Mouse (Mus musculus) intestine, embryonic 16.5 days (tissue): Measurements from ENCODE around the gene Prr5l. TPM values are rescaled to one million over a fixed set of nuclear protein-coding genes. Genes with fewer than 3 reads are reported as not detected.

Experiments
- ATAC-seq: fragments of 200-750 bp; cut with Nextera tagmentation; 2 replicates; pipeline ENCODE4 v1.8.0; 2017; ENCODE audit warnings: moderate TSS enrichment, moderate library complexity
- H3K27ac ChIP-seq: fragments of 300-500 bp; sonication (generic); 2 replicates; pipeline ENCODE4 v1.5.1; 2014; ENCODE audit warnings: mild to moderate bottlenecking, low read length
- H3K27me3 ChIP-seq: fragments of 300-500 bp; sonication (generic); replicated peaks from 2 replicates; pipeline ENCODE4 v1.6.1; 2014; ENCODE audit warnings: low read length, control low read depth, mixed read lengths; ENCODE audit not compliant: control insufficient read depth, insufficient read depth
- H3K36me3 ChIP-seq: fragments of 300-500 bp; sonication (generic); 2 replicates; pipeline ENCODE4 v1.6.1; 2014; ENCODE audit warnings: low read length, control low read depth; ENCODE audit not compliant: control insufficient read depth, insufficient read depth
- H3K4me1 ChIP-seq: fragments of 300-500 bp; sonication (generic); 2 replicates; pipeline ENCODE4 v1.6.1; 2014; ENCODE audit warnings: low read length, control low read depth, mixed read lengths; ENCODE audit not compliant: control insufficient read depth, insufficient read depth
- H3K4me2 ChIP-seq: fragments of 300-500 bp; sonication (generic); 2 replicates; pipeline ENCODE4 v1.6.1; 2014; ENCODE audit warnings: low read depth, low read length, control low read depth
- H3K4me3 ChIP-seq: fragments of 300-500 bp; sonication (generic); 2 replicates; pipeline ENCODE4 v1.5.1; 2014; ENCODE audit warnings: mild to moderate bottlenecking, low read length
- H3K9ac ChIP-seq: fragments of 300-500 bp; sonication (generic); 2 replicates; pipeline ENCODE4 v1.6.1; 2014; ENCODE audit warnings: low read depth, low read length
- H3K9me3 ChIP-seq: fragments of 300-500 bp; sonication (generic); 2 replicates; pipeline ENCODE4 v1.6.1; 2016; ENCODE audit warnings: low read length, control low read depth; ENCODE audit not compliant: control insufficient read depth
- WGBS: fragments of 180-500 bp; shearing (Covaris S2); extraction: QIAGEN DNeasy Blood & Tissue Kit; methylation state at CpG from one replicate; pipeline ENCODE4 v1.1.7; 2014; 5-methylcytosine and 5-hydroxymethylcytosine counted together
- polyA plus RNA-seq: library from polyadenylated mRNA; unstranded; fragments of >200 nt; fragmentation: Nextera tagmentation; extraction: Ambion mirVana; gene quantifications from 2 replicates; pipeline ENCODE4 v1.2.1, GENCODE M21; 2015

Prr5l gene
- polyA plus RNA-seq, 1 experiment from 2014 or later = 23.9 TPM

DNA sequence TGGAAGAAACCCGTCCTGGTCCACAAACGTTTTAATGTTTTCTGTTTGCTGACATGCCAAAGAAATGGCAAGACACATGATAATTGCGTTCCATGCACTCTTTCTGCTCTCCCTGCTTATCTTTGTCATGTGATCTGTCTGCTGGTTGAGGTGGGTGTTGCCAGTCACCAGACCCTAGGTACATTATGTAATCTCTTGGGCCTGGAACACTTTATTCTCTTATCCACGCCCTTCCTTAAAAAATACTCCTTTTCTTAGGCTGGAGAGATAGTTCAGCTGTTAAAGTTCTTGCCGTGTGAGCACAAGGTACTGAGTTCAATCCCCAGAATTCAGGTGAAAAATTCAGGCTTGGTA, 68.6 kb downstream of the Prr5l start:
- Histone ChIP-seq H3K36me3 (no peaks in the 10 kb centered on the region), H3K4me1 (peaks cover 4% of the 10 kb centered on the region; the same call in 1 of the 2 replicates), H3K27me3 (no peaks in the 10 kb centered on the region), H3K9me3 (no peaks in the 10 kb centered on the region), H3K4me3 (no peak overlapping the region), H3K4me2 (no peak overlapping the region), H3K27ac (peak overlapping the region; percentile 83), H3K9ac (no peak overlapping the region)
- WGBS = 56% methylated on average over 5 of the region's 5 CpGs
- ATAC-seq = peak; percentile 62

DNA sequence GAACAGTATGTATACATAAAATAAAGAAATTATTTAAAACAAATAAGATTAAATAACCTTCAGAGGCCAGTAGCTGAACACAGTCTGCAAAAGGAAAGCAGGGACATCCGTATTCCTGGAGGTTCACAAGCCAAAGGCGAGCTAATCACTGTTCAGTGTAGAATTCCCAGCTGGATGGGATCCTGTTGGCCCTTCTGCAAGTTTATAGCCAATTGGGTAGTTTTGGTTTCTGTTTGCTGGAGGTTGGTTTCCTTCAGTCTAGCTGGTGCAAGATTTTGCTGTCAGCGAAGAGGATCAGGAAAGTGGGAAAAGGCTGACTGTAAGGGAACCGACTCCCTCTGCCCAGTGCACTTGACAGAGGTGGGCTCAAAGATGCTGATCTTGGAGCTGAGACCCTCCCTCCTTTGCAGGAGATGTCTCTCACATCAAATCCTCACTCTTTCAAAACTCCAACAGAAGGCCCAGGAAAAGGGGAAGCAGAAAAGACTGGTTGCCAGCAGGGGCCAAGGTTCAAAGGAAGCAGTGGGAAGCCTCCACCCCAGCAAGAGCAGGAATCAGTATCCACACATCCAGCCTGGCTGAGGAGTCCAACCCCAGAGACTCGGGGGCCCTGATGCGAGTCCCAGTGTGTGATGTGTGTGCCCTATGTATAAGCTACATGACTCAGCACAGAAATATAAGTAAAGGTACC, 69.1 kb downstream of the Prr5l start:
- H3K4me2 ChIP-seq = no peak overlapping the region
- peak; percentile 70 for ATAC-seq
- WGBS = 63% methylated on average over 6 of the region's 6 CpGs
- peaks cover 4% of the 10 kb centered on the region; the same call in 1 of the 2 replicates for H3K4me1 ChIP-seq
- H3K27me3 ChIP-seq = no peaks in the 10 kb centered on the region
- no peaks in the 10 kb centered on the region for H3K36me3 ChIP-seq
- no peaks in the 10 kb centered on the region for H3K9me3 ChIP-seq
- H3K27ac ChIP-seq = peak overlapping the region; percentile 83
- no peak overlapping the region for H3K9ac ChIP-seq
- no peak overlapping the region for H3K4me3 ChIP-seq

DNA sequence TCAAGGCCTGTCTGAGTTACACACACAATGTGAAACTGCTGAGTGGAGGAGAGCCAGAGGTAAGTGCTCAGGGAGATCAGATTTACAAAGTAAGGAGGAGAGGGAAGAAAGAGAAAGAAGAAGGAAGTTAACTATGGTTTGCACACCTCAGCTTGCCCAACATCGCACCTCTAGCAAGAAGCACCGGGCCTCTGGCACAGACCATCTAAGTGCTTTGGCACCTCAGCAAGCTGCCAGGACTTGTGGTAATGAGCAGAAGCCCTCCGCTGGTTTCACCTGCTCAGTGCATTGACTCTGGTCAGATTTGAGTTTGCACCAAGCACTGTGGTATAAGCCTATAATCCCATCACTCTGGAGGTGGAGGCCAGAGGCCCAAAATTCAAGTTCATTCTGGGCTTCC, 70.9 kb downstream of the Prr5l start:
- peaks cover 4% of the 10 kb centered on the region; the same call in 1 of the 2 replicates for H3K4me1 ChIP-seq
- no peaks in the 10 kb centered on the region for H3K27me3 ChIP-seq
- no peaks in the 10 kb centered on the region for H3K36me3 ChIP-seq
- no peaks in the 10 kb centered on the region for H3K9me3 ChIP-seq
- ATAC-seq = no peak
- H3K4me3 ChIP-seq = no peak overlapping the region
- H3K9ac ChIP-seq = 0 out of 2 replicates have a peak overlapping the region, but pooled peaks have one; percentile 15
- 81% methylated on average over 3 of the region's 3 CpGs for WGBS
- H3K4me2 ChIP-seq = 0 out of 2 replicates have a peak overlapping the region, but pooled peaks have one; percentile 2
- H3K27ac ChIP-seq = no peak overlapping the region

DNA sequence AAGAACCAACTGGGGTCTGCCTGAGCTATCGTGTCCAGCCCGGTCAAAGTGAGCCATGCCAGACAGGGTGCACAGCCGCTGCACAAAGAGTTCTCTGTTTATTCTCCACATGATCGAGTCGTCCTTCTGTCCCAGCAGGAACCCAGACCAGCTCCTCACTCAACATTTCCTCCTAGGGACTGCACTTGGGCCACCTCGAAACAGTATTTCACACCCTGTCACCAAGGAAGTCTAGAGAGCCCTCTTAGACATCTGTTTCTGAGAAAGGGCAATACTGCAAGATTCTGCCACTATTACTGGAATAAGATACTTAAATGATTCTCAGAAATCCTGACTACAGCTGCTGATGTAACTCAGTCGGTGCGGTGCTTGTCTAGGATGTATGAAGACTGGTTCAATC, 72.1 kb downstream of the Prr5l start:
- Histone ChIP-seq H3K36me3 (no peaks in the 10 kb centered on the region), H3K4me3 (no peak overlapping the region), H3K4me1 (peaks cover 4% of the 10 kb centered on the region; the same call in 1 of the 2 replicates), H3K9ac (peak overlapping the region; percentile 8), H3K27me3 (no peaks in the 10 kb centered on the region), H3K27ac (peak overlapping the region; percentile 80), H3K9me3 (no peaks in the 10 kb centered on the region), H3K4me2 (peak overlapping the region; percentile 5; the same call in 1 of the 2 replicates)
- ATAC-seq = no peak
- 57% methylated on average over 8 of the region's 8 CpGs for WGBS

DNA sequence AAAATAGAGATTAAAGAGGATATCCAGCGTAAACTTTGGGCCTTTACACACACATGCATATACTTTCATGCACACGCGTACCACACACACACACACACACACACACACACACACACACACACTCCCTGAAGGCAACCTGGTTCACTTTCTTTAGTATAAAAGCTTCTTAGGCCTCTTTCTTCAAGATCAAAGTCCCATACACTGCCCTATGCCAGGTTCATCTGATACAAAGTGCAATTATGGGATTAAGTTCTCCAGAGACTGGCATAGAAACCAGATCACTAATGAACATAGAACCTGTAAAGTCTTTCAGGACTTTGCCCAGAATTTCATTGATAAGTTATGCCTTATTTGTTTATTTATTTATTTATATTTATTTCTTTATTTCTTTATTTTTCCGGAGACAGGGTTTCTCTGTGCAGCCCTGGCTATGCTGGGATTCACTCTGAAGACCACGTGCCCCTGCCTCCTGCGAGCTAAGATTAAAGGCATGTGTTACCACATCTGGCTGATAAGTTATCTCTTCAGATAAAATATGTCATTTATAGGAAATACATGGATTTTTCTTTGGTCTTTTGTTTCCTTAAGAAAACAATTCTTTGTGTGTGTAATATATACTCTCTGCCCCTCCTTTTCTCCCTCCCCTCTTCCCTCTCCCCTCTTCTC, 73.1 kb downstream of the Prr5l start:
- H3K27me3 ChIP-seq = no peaks in the 10 kb centered on the region
- H3K36me3 ChIP-seq = no peaks in the 10 kb centered on the region
- peaks cover 4% of the 10 kb centered on the region; the same call in 1 of the 2 replicates for H3K4me1 ChIP-seq
- no peak overlapping the region for H3K4me3 ChIP-seq
- ATAC-seq = peak; percentile 75
- H3K27ac ChIP-seq = peak overlapping the region; percentile 80
- 75% methylated on average over 6 of the region's 6 CpGs for WGBS
- H3K4me2 ChIP-seq = no peak overlapping the region
- no peaks in the 10 kb centered on the region for H3K9me3 ChIP-seq
- H3K9ac ChIP-seq = no peak overlapping the region

DNA sequence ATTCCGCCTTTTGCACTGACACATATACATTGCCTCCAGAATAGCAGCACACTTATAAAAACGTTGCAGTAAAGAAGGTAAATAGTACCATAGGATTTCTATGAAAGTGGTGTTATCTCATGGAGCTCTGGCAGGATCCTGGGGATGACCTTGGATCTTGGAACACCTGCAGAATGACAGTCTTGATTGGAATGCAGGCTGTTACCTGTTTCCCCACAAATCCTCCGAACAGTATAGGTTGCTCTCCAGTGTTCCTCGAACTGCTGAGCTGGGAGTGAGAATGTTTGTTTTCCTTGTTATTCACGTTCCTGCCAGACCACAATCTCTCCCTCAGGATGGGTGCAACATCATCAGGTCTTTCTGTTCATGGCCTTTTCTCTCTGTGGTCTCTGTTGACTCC, 75.1 kb downstream of the Prr5l start:
- Histone ChIP-seq H3K4me2 (no peak overlapping the region), H3K4me3 (no peak overlapping the region), H3K27ac (peak overlapping the region; percentile 59; the same call in 1 of the 2 replicates), H3K27me3 (no peaks in the 10 kb centered on the region), H3K9ac (no peak overlapping the region), H3K36me3 (no peaks in the 10 kb centered on the region), H3K9me3 (no peaks in the 10 kb centered on the region), H3K4me1 (0 out of 2 replicates have a peak, but pooled peaks cover 4% of the 10 kb centered on the region)
- WGBS = 52% methylated on average over 5 of the region's 5 CpGs
- peak; percentile 56 for ATAC-seq

DNA sequence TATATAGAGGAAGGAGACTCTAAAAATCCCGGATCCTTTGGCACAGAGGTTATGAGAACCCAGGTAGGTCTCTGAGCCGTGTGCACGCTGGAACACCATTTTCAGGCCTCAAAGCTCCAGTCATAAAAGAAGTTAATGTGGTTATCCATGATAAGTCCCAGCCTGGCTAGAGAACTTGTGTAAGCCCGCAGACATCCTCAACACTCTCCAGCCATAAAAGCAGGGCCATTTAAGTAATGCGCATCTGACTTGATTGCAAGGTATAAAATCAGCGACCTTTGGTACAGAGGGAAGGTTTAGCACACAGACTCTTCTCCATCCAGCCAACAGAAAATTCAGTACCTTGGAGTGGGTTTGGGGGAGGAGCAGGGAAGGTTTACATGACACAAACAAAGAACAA, 80.6 kb downstream of the Prr5l start:
- Histone ChIP-seq H3K4me2 (no peak overlapping the region), H3K4me1 (no peaks in the 10 kb centered on the region), H3K27me3 (no peaks in the 10 kb centered on the region), H3K4me3 (no peak overlapping the region), H3K36me3 (no peaks in the 10 kb centered on the region), H3K9me3 (no peaks in the 10 kb centered on the region), H3K27ac (peak overlapping the region; percentile 43; the same call in 1 of the 2 replicates), H3K9ac (no peak overlapping the region)
- peak; percentile 64 for ATAC-seq
- 72% methylated on average over 6 of the region's 6 CpGs for WGBS

DNA sequence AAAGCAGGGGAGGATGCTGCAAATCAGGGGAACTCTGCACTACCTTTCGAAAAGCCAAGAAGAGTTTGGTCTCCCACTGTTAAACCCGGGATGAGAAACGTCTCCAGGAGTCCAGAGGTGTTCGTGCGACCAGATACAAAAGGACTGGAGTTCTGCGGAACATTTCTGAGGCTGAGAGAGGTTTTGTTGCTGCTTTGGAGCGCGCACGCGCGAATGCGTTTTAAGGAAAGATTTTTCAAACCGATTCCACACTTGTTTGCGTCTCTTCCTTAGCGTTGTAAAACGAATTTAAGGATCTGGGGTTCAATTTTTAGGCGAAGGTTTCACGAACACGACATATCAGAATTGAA, 85.0 kb downstream of the Prr5l start:
- peak overlapping the region; percentile 96 for H3K4me2 ChIP-seq
- H3K9ac ChIP-seq = peak overlapping the region; percentile 75
- no peaks in the 10 kb centered on the region for H3K27me3 ChIP-seq
- no peaks in the 10 kb centered on the region for H3K36me3 ChIP-seq
- no peaks in the 10 kb centered on the region for H3K9me3 ChIP-seq
- H3K4me1 ChIP-seq = peaks cover 14% of the 10 kb centered on the region
- WGBS = 1% methylated on average over 19 of the region's 19 CpGs
- peak overlapping the region; percentile 82 for H3K27ac ChIP-seq
- ATAC-seq = no peak
- H3K4me3 ChIP-seq = peak overlapping the region; percentile 65

DNA sequence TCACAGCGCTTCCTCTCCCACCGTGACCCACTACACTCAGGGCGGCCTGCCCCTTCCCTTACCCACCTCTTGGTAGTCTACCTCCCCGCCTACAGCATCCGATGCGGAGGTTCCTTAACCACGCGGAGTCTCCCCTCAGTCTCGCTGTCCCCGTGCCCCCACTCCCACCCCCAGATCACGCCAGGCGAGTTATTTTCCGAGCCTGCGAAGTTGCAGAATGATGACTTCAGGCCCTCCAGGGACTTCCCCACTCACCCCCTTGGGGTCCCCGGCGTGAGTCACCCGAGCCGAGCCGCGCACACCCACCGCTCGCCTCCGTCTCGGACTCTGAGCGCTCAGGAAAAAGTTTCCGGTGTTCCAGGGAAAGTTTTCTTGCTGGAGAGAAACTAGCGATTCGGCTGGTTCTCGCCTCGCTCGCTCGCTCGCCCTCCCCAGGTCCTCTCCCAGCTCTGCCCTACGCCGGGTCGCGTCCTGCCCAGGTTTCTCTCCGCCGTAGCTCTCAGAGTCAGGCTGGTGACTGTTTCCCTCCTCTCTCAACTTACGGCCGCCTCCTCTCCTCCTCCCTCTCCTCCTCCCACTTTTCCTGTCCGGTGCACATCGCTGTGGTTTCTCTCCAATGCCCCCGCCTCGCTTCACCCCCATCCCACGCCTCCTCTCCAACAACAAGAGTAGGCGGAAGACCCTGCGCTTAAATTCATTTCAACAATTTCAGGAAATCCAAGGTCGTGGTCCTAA, 85.5 kb downstream of the Prr5l start:
- Histone ChIP-seq H3K27ac (peak overlapping the region; percentile 82), H3K27me3 (no peaks in the 10 kb centered on the region), H3K36me3 (no peaks in the 10 kb centered on the region), H3K9ac (peak overlapping the region; percentile 75), H3K4me3 (peak overlapping the region; percentile 65), H3K4me2 (peak overlapping the region; percentile 96), H3K9me3 (no peaks in the 10 kb centered on the region), H3K4me1 (peaks cover 14% of the 10 kb centered on the region)
- peak; percentile 61 for ATAC-seq
- WGBS = under 1% methylated on average over 49 of the region's 49 CpGs
